Mouse (Mus musculus) embryonic stem cell, embryonic (primary cell): ENCODE results near the gene Amdhd2.

Experiments used
- CTCF ChIA-PET, 4 experiments: fragments of 300-600 bp in 2 of 4; fragments of 350-600 bp in 2 of 4; sonication (Branson Sonifier 250); formaldehyde crosslinking; loops; one replicate each; lab custom pipeline; 2022; ENCODE audit warnings: inconsistent platforms in 2 of 4; lab: Charles Lee
- POLR2A ChIA-PET, 4 experiments: fragments of 300-600 bp in 2 of 4; fragments of 350-600 bp in 2 of 4; sonication (Branson Sonifier 250); formaldehyde crosslinking; loops; one replicate each; lab custom pipeline; 2022; ENCODE audit warnings: antibody characterized with exemption in 4 of 4, inconsistent platforms in 1 of 4; lab: Charles Lee

Gene Amdhd2

GRCm38 (mm10) chr17:24204846-24205245 is 41.3 kb upstream of the Amdhd2 start:
- ChIA-PET POLR2A (interaction anchor here in 3 of 4 experiments (0.6 to 18.4 kb wide), 20 partner anchors 9 to 54 kb away, joined by 3 to 342 read pairs (median 5); partner anchors contain the start of genes Amdhd2 (in 2 of the 3), Ccnf (in 2 of the 3), Tedc2 (in 2 of the 3) and Atp6v0c (in 1 of the 3)), CTCF (interaction anchor here in 2 of 4 experiments (0.6 to 1.2 kb wide), 2 partner anchors 23 to 32 kb away, joined by 3 read pairs; no protein-coding TSS in a partner anchor)

GRCm38 (mm10) chr17:24203611-24204534 is 40.3 kb upstream of the Amdhd2 start:
- CTCF ChIA-PET = interaction anchor here (0.6 to 1.8 kb wide), 9 partner anchors 10 to 513 kb away, joined by 3 to 5 read pairs (median 3); partner anchors contain the start of genes Prss32 (in 1 of the 4) and Prss41 (in 1 of the 4)
- POLR2A ChIA-PET = interaction anchor here (0.7 to 18.4 kb wide), 51 partner anchors 7 to 324 kb away, joined by 3 to 342 read pairs (median 5); partner anchors contain the start of genes Tedc2 (in 4 of the 4), Amdhd2 (in 2 of the 4), Atp6v0c (in 2 of the 4) and Ccnf (in 2 of the 4)

- ChIA-PET POLR2A (interaction anchor here (0.5 to 18.4 kb wide), 51 partner anchors 8 to 344 kb away, joined by 3 to 342 read pairs (median 5); partner anchors contain the start of genes Ccnf (in 3 of the 4), Tedc2 (in 3 of the 4), Amdhd2 (in 2 of the 4) and Atp6v0c (in 2 of the 4)), CTCF (interaction anchor here in 2 of 4 experiments (0.6 to 1.8 kb wide), 12 partner anchors 10 to 514 kb away, joined by 3 to 7 read pairs (median 3); partner anchors contain the start of genes Ccnf (in 1 of the 2), Prss32 (in 1 of the 2) and Prss41 (in 1 of the 2))
These were observed 39.5 kb upstream of the Amdhd2 start for GRCm38 (mm10) chr17:24203068-24203467.

GRCm38 (mm10) chr17:24201092-24201491 is 37.5 kb upstream of the Amdhd2 start:
- ChIA-PET CTCF (no interaction called here), POLR2A (interaction anchor here in 2 of 4 experiments (1.0 to 18.4 kb wide), 20 partner anchors 8 to 63 kb away, joined by 3 to 342 read pairs (median 13); partner anchors contain the start of genes Tedc2 (in 2 of the 2), Amdhd2 (in 1 of the 2), Atp6v0c (in 1 of the 2) and Ntn3 (in 1 of the 2))

GRCm38 (mm10) chr17:24199741-24200140 is 36.2 kb upstream of the Amdhd2 start:
- ChIA-PET POLR2A (interaction anchor here (0.6 to 18.4 kb wide), 34 partner anchors 8 to 433 kb away, joined by 3 to 342 read pairs (median 5); partner anchors contain the start of genes Ccnf (in 3 of the 4), Ntn3 (in 3 of the 4), Amdhd2 (in 2 of the 4) and Atp6v0c (in 2 of the 4)), CTCF (interaction anchor here (0.5 to 1.3 kb wide), 8 partner anchors 12 to 356 kb away, joined by 3 to 8 read pairs (median 3); partner anchors contain the start of genes Abca3 (in 1 of the 4) and Tedc2 (in 1 of the 4))

- ChIA-PET POLR2A (interaction anchor here (0.6 to 18.4 kb wide), 38 partner anchors 8 to 433 kb away, joined by 3 to 342 read pairs (median 5); partner anchors contain the start of genes Ccnf (in 3 of the 4), Ntn3 (in 3 of the 4), Amdhd2 (in 2 of the 4) and Atp6v0c (in 2 of the 4)), CTCF (interaction anchor here (0.5 to 1.3 kb wide), 7 partner anchors 12 to 153 kb away, joined by 3 to 8 read pairs (median 3); partner anchors contain the start of genes Abca3 (in 1 of the 4) and Tedc2 (in 1 of the 4))
These were observed 35.7 kb upstream of the Amdhd2 start for GRCm38 (mm10) chr17:24199252-24199651.

- POLR2A ChIA-PET = interaction anchor here in 2 of 4 experiments (1.4 to 18.4 kb wide), 9 partner anchors 10 to 33 kb away, joined by 3 to 342 read pairs (median 10); partner anchors contain the start of genes Amdhd2 (in 2 of the 2), Atp6v0c (in 2 of the 2), Tedc2 (in 2 of the 2) and Ntn3 (in 1 of the 2)
- CTCF ChIA-PET = no interaction called here
These were observed 33.7 kb upstream of the Amdhd2 start for GRCm38 (mm10) chr17:24197032-24197824.

GRCm38 (mm10) chr17:24195349-24195748 is 31.8 kb upstream of the Amdhd2 start:
- ChIA-PET POLR2A (interaction anchor here (0.6 to 2.9 kb wide), 13 partner anchors 8 to 260 kb away, joined by 3 to 10 read pairs (median 5); partner anchors contain the start of genes Tedc2 (in 2 of the 4), Ntn3 (in 1 of the 4) and Rnps1 (in 1 of the 4)), CTCF (interaction anchor here in 1 of 4 experiments (0.7 to 1.2 kb wide), 3 partner anchors 11 to 22 kb away, joined by 3 to 4 read pairs (median 3); no protein-coding TSS in a partner anchor)

GRCm38 (mm10) chr17:24193769-24194168 is 30.2 kb upstream of the Amdhd2 start:
- POLR2A ChIA-PET = interaction anchor here (0.5 to 3.6 kb wide), 38 partner anchors 8 to 334 kb away, joined by 3 to 24 read pairs (median 4); partner anchors contain the start of genes Tedc2 (in 3 of the 4), Ccnf (in 2 of the 4), Ntn3 (in 2 of the 4) and Amdhd2 (in 1 of the 4)
- CTCF ChIA-PET = interaction anchor here in 3 of 4 experiments (0.6 to 1.6 kb wide), 7 partner anchors 9 to 25 kb away, joined by 3 to 7 read pairs (median 4); no protein-coding TSS in a partner anchor

- ChIA-PET CTCF (interaction anchor here in 2 of 4 experiments (0.6 to 1.6 kb wide), 5 partner anchors 9 to 20 kb away, joined by 3 to 7 read pairs (median 4); no protein-coding TSS in a partner anchor), POLR2A (interaction anchor here (0.7 to 3.6 kb wide), 33 partner anchors 9 to 361 kb away, joined by 3 to 24 read pairs (median 4); partner anchors contain the start of genes Tedc2 (in 3 of the 4), Ccnf (in 2 of the 4), Amdhd2 (in 1 of the 4) and Atp6v0c (in 1 of the 4))
These were observed 29.7 kb upstream of the Amdhd2 start for GRCm38 (mm10) chr17:24193268-24193667.

- ChIA-PET CTCF (interaction anchor here in 2 of 4 experiments (0.6 to 1.6 kb wide), 3 partner anchors 10 to 19 kb away, joined by 3 to 7 read pairs (median 4); no protein-coding TSS in a partner anchor), POLR2A (interaction anchor here in 3 of 4 experiments (0.7 to 3.6 kb wide), 22 partner anchors 9 to 360 kb away, joined by 3 to 24 read pairs (median 4); partner anchors contain the start of genes Tedc2 (in 3 of the 3), Ccnf (in 2 of the 3), Atp6v0c (in 1 of the 3) and Ntn3 (in 1 of the 3))
These were observed 29.3 kb upstream of the Amdhd2 start for GRCm38 (mm10) chr17:24192848-24193247.

GRCm38 (mm10) chr17:24191481-24191880 is 27.9 kb upstream of the Amdhd2 start:
- ChIA-PET CTCF (no interaction called here), POLR2A (interaction anchor here in 2 of 4 experiments (0.5 to 3.6 kb wide), 7 partner anchors 8 to 156 kb away, joined by 3 to 24 read pairs (median 5); partner anchors contain the start of genes Pdpk1 (in 1 of the 2) and Tedc2 (in 1 of the 2))

- CTCF ChIA-PET = no interaction called here
- POLR2A ChIA-PET = interaction anchor here in 2 of 4 experiments (1.0 to 3.6 kb wide), 9 partner anchors 11 to 28 kb away, joined by 3 to 24 read pairs (median 5); partner anchors contain the start of genes Atp6v0c (in 1 of the 2) and Tbc1d24 (in 1 of the 2)
These were observed 27.4 kb upstream of the Amdhd2 start for GRCm38 (mm10) chr17:24190934-24191333.

- ChIA-PET CTCF (interaction anchor here in 3 of 4 experiments (0.6 to 2.0 kb wide), 12 partner anchors 8 to 77 kb away, joined by 3 to 7 read pairs (median 5); partner anchors contain the start of genes Amdhd2 (in 1 of the 3), Ccnf (in 1 of the 3) and Pdpk1 (in 1 of the 3)), POLR2A (interaction anchor here in 3 of 4 experiments (0.5 to 14.6 kb wide), 21 partner anchors 8 to 253 kb away, joined by 3 to 228 read pairs (median 6); partner anchors contain the start of genes Tedc2 (in 3 of the 3), Ccnf (in 2 of the 3), Ntn3 (in 2 of the 3) and Amdhd2 (in 1 of the 3))
These were observed 10.7 kb upstream of the Amdhd2 start for GRCm38 (mm10) chr17:24174259-24174658.

- ChIA-PET CTCF (interaction anchor here (0.6 to 2.0 kb wide), 40 partner anchors 9 to 205 kb away, joined by 3 to 7 read pairs (median 4); partner anchors contain the start of genes Ccnf (in 2 of the 4), Abca3 (in 1 of the 4), Amdhd2 (in 1 of the 4) and Pdpk1 (in 1 of the 4)), POLR2A (interaction anchor here (0.6 to 14.6 kb wide), 33 partner anchors 8 to 254 kb away, joined by 3 to 228 read pairs (median 4); partner anchors contain the start of genes Tedc2 (in 4 of the 4), Ccnf (in 3 of the 4), Ntn3 (in 2 of the 4) and Amdhd2 (in 1 of the 4))
These were observed 9.9 kb upstream of the Amdhd2 start for GRCm38 (mm10) chr17:24173423-24173822.
